8 mouse cellular contexts compared by ENCODE assay signal in genomic region chr10:18056391-18056745, GRCm38 (mm10). TPM values are rescaled to one million over a fixed set of nuclear protein-coding genes. Genes with fewer than 3 reads are reported as not detected.
DNase-seq lines count a peak whose midpoint lies in the region; ATAC-seq and TF ChIP-seq lines count a peak whose summit lies in the region.

No protein-coding gene starts in this region.

- no peak for ATAC-seq in hindbrain, embryonic 15.5 days (ENCODE audit: low FRiP score, low read depth)
- no peak for ATAC-seq in midbrain, postnatal 0 days (ENCODE audit: low FRiP score)
- ATAC-seq in granulocyte monocyte progenitor cell, adult 5-6 weeks (replicated peaks; ENCODE audit: poor library complexity, severe bottlenecking), result no peak

- no peaks in the 10 kb centered on the region for H3K9me3 ChIP-seq in hindbrain, embryonic 15.5 days
- no peaks in the 10 kb centered on the region for H3K9me3 ChIP-seq in midbrain, postnatal 0 days (ENCODE audit: low read length)

- peak overlapping the region; percentile 60 for H3K4me2 ChIP-seq in hindbrain, embryonic 15.5 days
- peak overlapping the region; percentile 60 for H3K4me2 ChIP-seq in midbrain, postnatal 0 days (ENCODE audit: low read depth, low read length, poor library complexity, severe bottlenecking)

- TF ChIP-seq CTCF in layer of hippocampus, adult 2 months (conservative IDR thresholded peaks at IDR 0.05), result no peak
- TF ChIP-seq CTCF in midbrain, postnatal 0 days (IDR thresholded peaks at IDR 0.05), result no peak

- no peaks in the 10 kb centered on the region for H3K36me3 ChIP-seq in hindbrain, embryonic 15.5 days
- H3K36me3 ChIP-seq in midbrain, postnatal 0 days (ENCODE audit: insufficient read depth, low read length), result no peaks in the 10 kb centered on the region

- no peak for DNase-seq in layer of hippocampus, adult 2 months (ENCODE audit: low spot score in 2 of 2)
- DNase-seq in layer of hippocampus, adult 11-12 months (ENCODE audit: low spot score), result no peak
- peak; percentile 12 for DNase-seq in c-Kit-negative CD71-positive TER-119-positive erythroid progenitor cells, embryonic 14.5 days (ENCODE audit: low read depth, low spot score)
- no peak for DNase-seq in midbrain, postnatal 0 days (ENCODE audit: low spot score)
- no peak for DNase-seq in left cerebral cortex, adult 11 months (ENCODE audit: low spot score)
- DNase-seq in spleen, postnatal 14 days (ENCODE audit: low spot score in 2 of 2), result no peak

- peak overlapping the region; percentile 87 for H3K9ac ChIP-seq in hindbrain, embryonic 15.5 days
- H3K9ac ChIP-seq in midbrain, postnatal 0 days (replicated peaks; ENCODE audit: low read length, poor library complexity, severe bottlenecking), result peak overlapping the region; percentile 97

- under 1% methylated on average over 8 of the region's 8 CpGs for WGBS in hindbrain, embryonic 15.5 days
- 1% methylated on average over 8 of the region's 8 CpGs for WGBS in midbrain, postnatal 0 days

- H3K4me1 ChIP-seq in hindbrain, embryonic 15.5 days (replicated peaks), result peaks cover 25% of the 10 kb centered on the region
- H3K4me1 ChIP-seq in midbrain, postnatal 0 days (ENCODE audit: insufficient read depth, low read length), result peaks cover 16% of the 10 kb centered on the region

- peak overlapping the region; percentile 93; the same call in 1 of the 2 replicates for H3K27ac ChIP-seq in layer of hippocampus, adult 2 months
- peak overlapping the region; percentile 94 for H3K27ac ChIP-seq in hindbrain, embryonic 15.5 days (replicated peaks)
- H3K27ac ChIP-seq in midbrain, postnatal 0 days (ENCODE audit: low read depth, low read length), result peak overlapping the region; percentile 94

- no peaks in the 10 kb centered on the region for H3K27me3 ChIP-seq in hindbrain, embryonic 15.5 days
- H3K27me3 ChIP-seq in midbrain, postnatal 0 days (ENCODE audit: insufficient read depth, low read length), result no peaks in the 10 kb centered on the region

- H3K4me3 ChIP-seq in layer of hippocampus, adult 2 months, result peak overlapping the region; percentile 83
- peak overlapping the region; percentile 67 for H3K4me3 ChIP-seq in hindbrain, embryonic 15.5 days
- peak overlapping the region; percentile 99 for H3K4me3 ChIP-seq in midbrain, postnatal 0 days (ENCODE audit: low read depth, low read length)

RNA-seq across cellular contexts. Expression of gene Reps1, which starts 0.7 kb away (rescaled TPM):
- total RNA-seq in layer of hippocampus, adult 2 months (2021), result 10 to 100 TPM; 82.6 to 92.7 TPM
- polyA plus RNA-seq in hindbrain, embryonic 15.5 days (2015; fragmentation: Nextera tagmentation; extraction: Ambion mirVana), result 29.9 and 31.5 TPM in 2 replicates
- total RNA-seq in midbrain, postnatal 0 days (2014; rRNA removed), result 72.0 and 75.5 TPM in 2 replicates
- 16.0 and 22.5 TPM in 2 replicates for polyA plus RNA-seq in midbrain, postnatal 0 days (2015; fragmentation: Nextera tagmentation; extraction: Ambion mirVana)
- 55.7 and 61.4 TPM in 2 replicates for total RNA-seq in granulocyte monocyte progenitor cell, adult 5-6 weeks (2014; fragmentation: Nextera tagmentation)
- 39.0 and 59.0 TPM in 2 replicates for total RNA-seq in granulocyte monocyte progenitor cell, adult 5-6 weeks (2017)

RNA-seq across cellular contexts. Expression of gene Abracl, which starts 33.3 kb away (rescaled TPM):
- 10 to 100 TPM; 35.0 to 36.5 TPM for total RNA-seq in layer of hippocampus, adult 2 months (2021)
- polyA plus RNA-seq in hindbrain, embryonic 15.5 days (2015; fragmentation: Nextera tagmentation; extraction: Ambion mirVana), result 59.6 and 62.0 TPM in 2 replicates
- total RNA-seq in midbrain, postnatal 0 days (2014; rRNA removed), result 9.7 and 19.2 TPM in 2 replicates
- 36.8 and 42.0 TPM in 2 replicates for polyA plus RNA-seq in midbrain, postnatal 0 days (2015; fragmentation: Nextera tagmentation; extraction: Ambion mirVana)
- 299 and 316 TPM in 2 replicates for total RNA-seq in granulocyte monocyte progenitor cell, adult 5-6 weeks (2014; fragmentation: Nextera tagmentation)
- total RNA-seq in granulocyte monocyte progenitor cell, adult 5-6 weeks (2017), result 354 and 417 TPM in 2 replicates

Comparison
In these comparisons a context has a peak if more than half of its experiments do, and no peak if none do; other contexts are left out.
1. RNA of gene Abracl, which starts 33.3 kb away (total RNA-seq): 299 to 417 TPM in granulocyte monocyte progenitor cell, adult 5-6 weeks; 35.0 to 36.5 TPM in layer of hippocampus, adult 2 months and 9.7 to 19.2 TPM in midbrain, postnatal 0 days; every median in the first group is over 4 times any median in the second.
2. Peak in every context shown above with its lines, with median percentiles within 50 percentile points of each other: H3K27ac ChIP-seq and H3K4me3 ChIP-seq.